Mouse (Mus musculus) hindbrain, embryonic 14.5 days (tissue): Measurements from ENCODE around the gene Ajuba. TPM values are rescaled to one million over a fixed set of nuclear protein-coding genes. Genes with fewer than 3 reads are reported as not detected.

Experiments
- ATAC-seq: fragments of 200-750 bp; cut with Nextera tagmentation; 2 replicates; pipeline ENCODE4 v1.8.0; 2017; ENCODE audit warnings: moderate number of reproducible peaks, mild to moderate bottlenecking, moderate TSS enrichment, moderate library complexity; ENCODE audit not compliant: low FRiP score
- DNase-seq: peaks from one replicate; pipeline ENCODE4 v3.0.0-alpha.2; 2015; ENCODE audit warnings: low spot score
- H3K27ac ChIP-seq: fragments of 300-500 bp; sonication (generic); 2 replicates; pipeline ENCODE4 v1.5.1; 2014; ENCODE audit warnings: mild to moderate bottlenecking, moderate library complexity
- H3K27me3 ChIP-seq: fragments of 300-500 bp; sonication (generic); 2 replicates; pipeline ENCODE4 v1.6.1; 2014; ENCODE audit warnings: mild to moderate bottlenecking, low read length, mixed read lengths; ENCODE audit not compliant: control insufficient read depth, insufficient read depth
- H3K36me3 ChIP-seq: fragments of 300-500 bp; sonication (generic); replicated peaks from 2 replicates; pipeline ENCODE4 v1.6.1; 2014; ENCODE audit not compliant: control insufficient read depth, insufficient read depth
- H3K4me1 ChIP-seq: fragments of 300-500 bp; sonication (generic); replicated peaks from 2 replicates; pipeline ENCODE4 v1.6.1; 2014; ENCODE audit warnings: antibody characterized with exemption, low read length, mixed read lengths; ENCODE audit not compliant: control insufficient read depth, insufficient read depth
- H3K4me2 ChIP-seq: fragments of 300-500 bp; sonication (generic); replicated peaks from 2 replicates; pipeline ENCODE4 v1.6.1; 2014; ENCODE audit warnings: mild to moderate bottlenecking, moderate library complexity
- H3K4me3 ChIP-seq: fragments of 300-500 bp; sonication (generic); replicated peaks from 2 replicates; pipeline ENCODE4 v1.5.1; 2014; ENCODE audit warnings: mild to moderate bottlenecking, low read length
- H3K9ac ChIP-seq: fragments of 300-500 bp; sonication (generic); 2 replicates; pipeline ENCODE4 v1.6.1; 2014
- H3K9me3 ChIP-seq: fragments of 300-500 bp; sonication (generic); 2 replicates; pipeline ENCODE4 v1.6.1; 2016; ENCODE audit warnings: low read length; ENCODE audit not compliant: control insufficient read depth
- WGBS: fragments of 180-500 bp; shearing (Covaris S2); extraction: QIAGEN DNeasy Blood & Tissue Kit; methylation state at CpG from one replicate; pipeline ENCODE4 v1.1.7; 2014; 5-methylcytosine and 5-hydroxymethylcytosine counted together
- polyA plus RNA-seq: library from polyadenylated mRNA; unstranded; fragments of >200 nt; fragmentation: Nextera tagmentation; extraction: Ambion mirVana; gene quantifications from 2 replicates; pipeline ENCODE4 v1.2.1, GENCODE M21; 2014

Ajuba gene
- polyA plus RNA-seq, 1 experiment from 2014 or later: 5.0 TPM

- H3K9me3 ChIP-seq: no peaks in the 10 kb centered on the region
- no peak overlapping the region for H3K4me3 ChIP-seq
- ATAC-seq (no peak), DNase-seq (no peak)
- H3K9ac ChIP-seq: no peak overlapping the region
- 82% methylated on average over 7 of the region's 7 CpGs for WGBS
- H3K27me3 ChIP-seq: no peaks in the 10 kb centered on the region
- no peaks in the 10 kb centered on the region for H3K4me1 ChIP-seq
- no peaks in the 10 kb centered on the region; the same call in 1 of the 2 replicates for H3K36me3 ChIP-seq
- H3K4me2 ChIP-seq: no peak overlapping the region
- no peak overlapping the region for H3K27ac ChIP-seq
Observed at GRCm38 (mm10) chr14:54597084-54597483, 19.7 kb upstream of the Ajuba start.

GRCm38 (mm10) chr14:54594631-54595414 is 17.5 kb upstream of the Ajuba start:
- WGBS: 72% methylated on average over 27 of the region's 28 CpGs
- Histone ChIP-seq H3K4me2 (no peak overlapping the region), H3K9ac (no peak overlapping the region), H3K27me3 (no peaks in the 10 kb centered on the region), H3K9me3 (no peaks in the 10 kb centered on the region), H3K4me1 (no peaks in the 10 kb centered on the region), H3K36me3 (peaks cover 3% of the 10 kb centered on the region; the same call in 1 of the 2 replicates), H3K27ac (no peak overlapping the region), H3K4me3 (no peak overlapping the region)
- DNase-seq: no peak
- no peak for ATAC-seq

- no peak overlapping the region for H3K4me2 ChIP-seq
- ATAC-seq (no peak), DNase-seq (no peak)
- H3K9ac ChIP-seq: no peak overlapping the region
- H3K27me3 ChIP-seq: no peaks in the 10 kb centered on the region
- peaks cover 3% of the 10 kb centered on the region; the same call in 1 of the 2 replicates for H3K36me3 ChIP-seq
- H3K4me3 ChIP-seq: no peak overlapping the region
- no peak overlapping the region for H3K27ac ChIP-seq
- H3K9me3 ChIP-seq: no peaks in the 10 kb centered on the region
- no peaks in the 10 kb centered on the region for H3K4me1 ChIP-seq
- WGBS: 91% methylated on average over 3 of the region's 3 CpGs
Observed at GRCm38 (mm10) chr14:54594055-54594454, 16.7 kb upstream of the Ajuba start.

GRCm38 (mm10) chr14:54592319-54592934 is 15.1 kb upstream of the Ajuba start:
- ATAC-seq: no peak
- WGBS: 61% methylated on average over 10 of the region's 10 CpGs

GRCm38 (mm10) chr14:54591056-54591455 is 13.7 kb upstream of the Ajuba start:
- Histone ChIP-seq H3K9ac (no peak overlapping the region), H3K4me2 (no peak overlapping the region), H3K4me3 (no peak overlapping the region), H3K27me3 (no peaks in the 10 kb centered on the region), H3K4me1 (no peaks in the 10 kb centered on the region), H3K9me3 (no peaks in the 10 kb centered on the region), H3K27ac (no peak overlapping the region), H3K36me3 (peaks cover 3% of the 10 kb centered on the region; the same call in 1 of the 2 replicates)
- 93% methylated on average over 16 of the region's 16 CpGs for WGBS
- ATAC-seq: no peak
- no peak for DNase-seq

More at GRCm38 (mm10) chr14:54592319-54592934, 15.1 kb upstream of the Ajuba start:
- no peaks in the 10 kb centered on the region for H3K27me3 ChIP-seq
- no peaks in the 10 kb centered on the region for H3K4me1 ChIP-seq
- peaks cover 3% of the 10 kb centered on the region; the same call in 1 of the 2 replicates for H3K36me3 ChIP-seq
- no peaks in the 10 kb centered on the region for H3K9me3 ChIP-seq
- no peak for DNase-seq
- no peak overlapping the region for H3K4me2 ChIP-seq
- H3K9ac ChIP-seq: no peak overlapping the region
- no peak overlapping the region for H3K4me3 ChIP-seq
- H3K27ac ChIP-seq: 0 out of 2 replicates have a peak overlapping the region, but pooled peaks have one; percentile 5

- ATAC-seq (peak; percentile 24; the same call in 1 of the 2 replicates), DNase-seq (peak; percentile 76)
- WGBS: 46% methylated on average over 7 of the region's 7 CpGs
Observed at GRCm38 (mm10) chr14:54583681-54584338, 6.5 kb upstream of the Ajuba start.

GRCm38 (mm10) chr14:54582536-54582935 is 5.2 kb upstream of the Ajuba start:
- peaks cover 18% of the 10 kb centered on the region; the same call in 1 of the 2 replicates for H3K36me3 ChIP-seq
- no peak overlapping the region for H3K4me2 ChIP-seq
- H3K4me3 ChIP-seq: no peak overlapping the region
- no peak overlapping the region for H3K27ac ChIP-seq
- DNase-seq (no peak), ATAC-seq (no peak)
- H3K9ac ChIP-seq: no peak overlapping the region
- no peaks in the 10 kb centered on the region for H3K9me3 ChIP-seq
- 91% methylated on average over 9 of the region's 9 CpGs for WGBS
- H3K4me1 ChIP-seq: no peaks in the 10 kb centered on the region; the same call in 1 of the 2 replicates
- H3K27me3 ChIP-seq: peaks cover 7% of the 10 kb centered on the region; the same call in 1 of the 2 replicates

More at GRCm38 (mm10) chr14:54583681-54584338, 6.5 kb upstream of the Ajuba start:
- peaks cover 18% of the 10 kb centered on the region; the same call in 1 of the 2 replicates for H3K36me3 ChIP-seq
- no peaks in the 10 kb centered on the region for H3K4me1 ChIP-seq
- H3K9me3 ChIP-seq: no peaks in the 10 kb centered on the region
- H3K9ac ChIP-seq: no peak overlapping the region
- peaks cover 2% of the 10 kb centered on the region; the same call in 1 of the 2 replicates for H3K27me3 ChIP-seq
- no peak overlapping the region for H3K27ac ChIP-seq
- H3K4me3 ChIP-seq: no peak overlapping the region
- H3K4me2 ChIP-seq: no peak overlapping the region

GRCm38 (mm10) chr14:54579638-54580037 is 2.3 kb upstream of the Ajuba start:
- Histone ChIP-seq H3K4me3 (no peak overlapping the region), H3K4me1 (peaks cover 13% of the 10 kb centered on the region; the same call in 1 of the 2 replicates), H3K27ac (no peak overlapping the region), H3K9me3 (no peaks in the 10 kb centered on the region), H3K36me3 (peaks cover 12% of the 10 kb centered on the region; the same call in 1 of the 2 replicates), H3K4me2 (no peak overlapping the region), H3K9ac (no peak overlapping the region), H3K27me3 (peaks cover 32% of the 10 kb centered on the region)
- DNase-seq (no peak), ATAC-seq (no peak)
- 89% methylated on average over 7 of the region's 7 CpGs for WGBS

GRCm38 (mm10) chr14:54578063-54578462 is 705 bp upstream of the Ajuba start:
- WGBS: 1% methylated on average over 10 of the region's 10 CpGs
- no peak for ATAC-seq
- Histone ChIP-seq H3K4me1 (peaks cover 24% of the 10 kb centered on the region; the same call in 1 of the 2 replicates), H3K27me3 (peaks cover 40% of the 10 kb centered on the region), H3K9ac (peak overlapping the region; percentile 65), H3K4me3 (peak overlapping the region; percentile 63), H3K4me2 (peak overlapping the region; percentile 75), H3K27ac (peak overlapping the region; percentile 70; the same call in 1 of the 2 replicates), H3K36me3 (peaks cover 2% of the 10 kb centered on the region; the same call in 1 of the 2 replicates), H3K9me3 (no peaks in the 10 kb centered on the region)
- peak; percentile 45 for DNase-seq
